Mouse (Mus musculus) lung, postnatal 0 days (tissue): ENCODE results near the gene Fhit.

ENCODE experiments used
- CTCF ChIP-seq: IDR thresholded peaks from 2 replicates; pipeline ENCODE4 v1.5.1; 2016; ENCODE audit warnings: antibody characterized with exemption, mild to moderate bottlenecking
- EP300 ChIP-seq: IDR thresholded peaks from 2 replicates; pipeline ENCODE4 v1.6.1; 2016; ENCODE audit warnings: antibody characterized with exemption, mild to moderate bottlenecking, control low read depth

GRCm38 (mm10) chr14:10366808-10367207 lies 795.0 kb downstream of the Fhit start:
- TF ChIP-seq CTCF (no peak), EP300 (no peak)
